Mouse (Mus musculus) urinary bladder, postnatal 4 days (tissue): ENCODE data around the gene Itgb8.

Experiments
- DNase-seq, 2 experiments: peaks; one replicate each; pipeline ENCODE4 v3.0.0; 2021 to 2022; ENCODE audit warnings: low spot score in 2 of 2

Gene Itgb8

DNA sequence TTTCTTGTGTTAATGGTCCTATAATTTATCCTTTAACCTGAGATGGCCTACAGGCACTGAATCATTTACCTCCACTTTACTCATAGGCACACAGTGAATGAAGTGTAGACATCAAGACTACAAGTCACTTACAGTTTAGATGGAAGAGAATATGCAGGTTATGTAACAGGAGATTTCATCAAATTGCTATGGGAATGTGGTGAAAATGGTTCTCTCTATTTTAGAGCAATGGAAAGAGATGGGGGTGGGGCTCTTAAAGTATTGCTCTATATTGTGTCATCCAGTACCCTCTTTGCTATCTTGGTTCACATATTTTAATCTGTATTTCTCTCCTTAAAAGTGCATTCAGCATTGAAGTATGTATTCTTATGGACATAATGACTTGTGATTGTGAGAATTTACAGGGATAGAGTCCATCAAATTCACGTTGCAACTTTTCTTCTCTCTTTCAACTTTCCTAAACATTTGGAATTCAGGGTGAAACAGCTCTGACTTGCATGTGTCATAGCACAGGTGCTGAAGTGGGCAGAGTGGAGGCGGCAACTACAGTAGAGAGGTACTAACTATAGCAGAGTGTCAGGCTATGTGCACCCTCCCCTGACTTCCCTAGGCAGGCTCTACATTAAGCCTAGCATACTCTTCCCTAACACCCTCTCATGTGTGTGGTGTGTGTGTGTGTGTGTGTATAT lies 29.1 kb downstream of the Itgb8 start:
- DNase-seq, result no peak

DNA sequence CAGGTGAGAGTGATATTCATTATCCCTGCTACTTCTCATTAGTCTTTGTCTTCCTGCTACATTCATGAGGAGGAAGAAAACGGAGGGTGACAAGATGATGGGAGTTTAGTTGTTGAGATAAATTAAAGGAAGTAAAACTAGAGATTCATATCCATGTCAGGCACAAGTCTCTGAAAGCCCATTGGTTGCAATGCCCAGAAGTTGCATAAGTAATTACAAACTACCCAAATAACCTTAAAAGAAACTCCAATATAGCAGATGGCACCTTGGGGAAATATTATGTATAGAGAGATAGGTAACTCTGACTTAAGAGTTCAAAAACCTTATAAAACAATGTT lies 31.2 kb downstream of the Itgb8 start:
- DNase-seq, result no peak

DNA sequence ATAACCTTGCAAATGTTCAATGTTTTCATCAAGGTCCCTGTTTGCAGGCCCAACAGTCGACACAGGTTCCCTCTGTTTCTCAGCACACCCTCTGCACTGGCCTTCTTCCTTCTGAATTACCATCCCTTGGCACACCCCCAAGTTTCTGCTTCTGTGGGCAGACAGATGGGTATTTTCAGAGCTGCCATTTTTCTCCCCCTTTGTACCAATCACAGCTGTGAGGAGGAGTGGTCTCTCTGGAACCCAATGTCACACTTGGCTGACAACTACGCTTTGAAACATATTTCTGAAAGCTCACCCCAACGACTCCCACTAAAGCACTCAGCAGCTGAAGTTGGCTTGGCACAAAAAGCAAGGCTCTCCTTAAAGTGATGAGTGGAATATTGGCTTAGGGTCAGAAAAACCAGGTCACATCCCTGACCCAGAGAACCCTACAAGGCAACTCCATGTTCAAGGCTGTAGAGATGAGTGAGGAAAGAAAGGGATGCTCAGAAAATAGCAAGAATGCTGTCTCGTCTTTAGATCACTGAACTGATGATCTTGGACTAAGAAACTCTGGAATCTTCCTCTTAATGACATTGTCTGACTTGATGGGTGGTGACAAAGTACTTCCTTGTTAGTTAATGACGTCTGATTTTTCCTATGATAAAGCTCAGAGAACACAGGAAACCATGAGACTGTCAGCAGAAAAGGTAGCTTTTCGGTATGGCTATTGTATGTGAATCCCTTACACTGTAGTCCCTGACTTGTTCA lies 31.7 kb downstream of the Itgb8 start:
- DNase-seq, result no peak

DNA sequence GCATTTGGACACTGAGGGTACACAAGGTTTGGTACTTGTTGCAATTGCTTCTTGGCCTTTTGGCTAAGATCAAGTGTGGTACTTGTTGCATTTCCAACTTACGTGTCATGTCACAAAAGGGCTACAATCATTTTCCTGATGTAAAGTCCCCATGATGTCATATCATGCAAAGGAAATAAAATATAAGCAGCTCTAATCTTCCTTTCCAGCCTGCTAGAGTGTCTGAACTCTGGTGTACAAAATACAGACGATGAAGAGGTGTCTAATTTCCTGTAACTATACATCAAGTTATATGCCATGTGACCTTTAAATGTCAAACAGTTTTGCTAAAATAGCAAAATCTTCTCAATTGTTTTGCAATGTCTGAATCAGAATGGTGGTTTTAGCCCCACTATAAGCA lies 34.2 kb downstream of the Itgb8 start:
- no peak for DNase-seq

DNA sequence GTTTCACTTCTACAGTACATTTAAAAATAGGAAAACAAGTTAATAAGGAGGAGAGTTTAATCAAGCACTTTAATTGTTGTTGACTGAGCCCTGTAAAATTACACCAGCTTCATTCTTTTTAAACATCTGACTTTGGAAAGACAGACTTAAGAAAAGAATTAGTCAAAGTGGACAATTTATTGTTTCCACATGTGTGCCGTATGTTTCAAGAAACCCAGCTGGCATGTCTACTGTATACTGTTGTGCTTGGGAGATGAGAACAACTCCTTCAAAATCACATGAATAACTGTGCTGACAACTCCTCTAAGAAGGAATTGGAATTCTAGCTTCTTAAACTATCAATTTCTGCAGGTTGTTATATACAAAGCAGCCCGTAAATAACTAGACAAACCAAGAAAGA lies 35.8 kb downstream of the Itgb8 start:
- DNase-seq, result no peak

DNA sequence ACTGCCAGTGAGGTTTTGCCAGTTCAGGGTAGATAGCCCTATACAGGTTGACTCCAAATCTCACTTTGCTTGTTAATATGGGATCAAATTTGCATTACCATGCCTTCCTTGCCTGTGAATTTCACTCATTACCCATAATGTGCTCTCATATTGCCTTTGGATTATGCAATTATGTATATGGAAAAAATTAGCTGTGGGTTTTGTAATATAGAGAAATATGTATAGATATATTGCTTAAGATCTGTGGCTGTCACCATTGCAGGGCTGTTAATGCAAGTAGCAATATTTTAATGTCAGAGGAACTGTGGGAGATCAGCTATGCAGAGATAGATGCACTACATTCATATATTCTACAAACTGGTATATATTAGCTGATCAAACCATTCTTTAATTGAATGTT lies 43.5 kb downstream of the Itgb8 start:
- no peak for DNase-seq

DNA sequence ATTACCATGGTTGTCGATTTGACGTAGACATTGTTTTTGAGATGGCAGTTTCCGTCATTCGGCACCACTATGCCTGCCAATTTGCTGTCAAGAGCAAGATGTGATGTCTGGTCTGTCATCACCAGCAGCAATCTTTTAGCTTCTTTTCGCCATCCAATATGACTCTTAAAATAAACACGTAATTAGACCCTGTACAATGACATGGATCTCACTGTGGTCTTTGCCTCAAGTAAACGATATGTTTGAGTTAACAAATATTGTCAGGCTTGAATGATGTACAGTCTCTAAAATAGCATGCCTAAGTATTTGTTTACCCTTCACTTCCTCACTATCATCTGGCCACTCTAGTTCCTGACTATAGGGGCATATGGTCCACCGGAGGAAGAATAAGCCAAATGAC lies 48.8 kb downstream of the Itgb8 start:
- no peak for DNase-seq

DNA sequence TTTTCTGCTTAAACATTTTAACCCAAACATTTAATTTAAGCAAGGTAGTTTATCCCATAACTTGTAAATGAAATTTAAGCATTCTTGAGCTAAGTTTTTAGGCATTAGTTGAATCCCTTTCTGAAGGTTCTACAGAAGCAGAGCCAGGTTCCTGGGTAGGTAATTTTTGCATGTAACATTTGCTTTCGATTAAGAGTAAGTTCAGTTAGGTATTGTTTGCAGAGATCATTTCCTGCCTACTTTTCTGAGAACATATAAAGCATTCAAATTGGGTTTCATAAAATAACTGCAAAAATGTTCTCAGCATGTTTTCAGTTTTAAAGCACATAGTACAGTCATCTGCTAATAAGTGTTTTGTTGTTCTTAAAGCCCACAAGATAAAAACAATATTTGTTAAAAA lies 53.2 kb downstream of the Itgb8 start:
- DNase-seq, result no peak

DNA sequence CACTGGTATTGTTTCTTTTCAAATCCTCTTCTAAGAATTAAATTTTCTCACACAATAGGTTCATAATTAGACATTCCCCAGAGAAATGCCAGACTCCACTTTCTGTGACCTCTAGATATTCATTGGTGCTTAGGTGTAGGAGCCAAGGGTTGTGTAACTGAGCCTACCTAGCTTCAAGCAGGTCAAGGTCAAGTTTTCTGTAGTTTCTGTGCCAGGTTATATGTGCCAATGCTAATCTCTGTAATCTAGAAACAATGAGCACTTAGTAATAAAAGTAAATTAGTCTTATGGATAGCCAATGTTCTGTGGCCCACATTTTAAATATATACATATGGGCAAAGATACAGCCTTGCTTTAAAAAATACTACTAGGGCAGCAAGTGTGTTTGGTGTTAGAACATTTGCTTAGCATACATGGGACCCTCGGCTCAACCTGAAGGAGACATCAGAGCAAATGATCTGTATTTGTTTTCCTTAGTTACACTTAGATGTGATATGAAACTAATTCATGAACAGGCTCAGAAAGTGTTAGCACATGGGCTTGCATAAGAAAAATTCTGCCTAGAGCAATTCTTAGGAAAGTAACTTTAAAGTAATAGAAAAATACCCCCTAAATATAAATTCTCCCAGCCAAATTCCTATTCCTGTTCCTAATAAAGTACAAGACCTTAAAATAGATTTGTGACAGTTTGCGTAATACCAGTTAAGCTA lies 56.2 kb downstream of the Itgb8 start:
- no peak for DNase-seq

DNA sequence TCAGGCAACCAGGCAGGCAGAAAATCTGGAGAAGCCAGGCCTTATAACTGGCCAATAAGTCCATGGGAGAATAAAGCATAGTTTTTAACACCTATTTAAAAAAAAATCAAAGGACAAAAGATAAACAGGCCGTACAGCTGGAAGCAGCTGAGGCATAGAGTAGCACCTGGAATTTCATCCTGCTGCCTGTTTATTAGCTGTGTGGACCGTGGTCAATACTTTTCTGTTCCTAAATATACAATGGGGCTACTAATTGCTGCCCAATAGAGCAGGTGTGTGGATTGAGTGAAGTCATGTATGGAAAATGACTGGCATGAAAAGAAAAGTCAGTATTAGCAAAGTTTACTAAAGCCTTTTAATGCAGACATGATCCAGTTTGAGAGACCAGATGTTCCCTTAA lies 62.6 kb downstream of the Itgb8 start:
- DNase-seq, result no peak

DNA sequence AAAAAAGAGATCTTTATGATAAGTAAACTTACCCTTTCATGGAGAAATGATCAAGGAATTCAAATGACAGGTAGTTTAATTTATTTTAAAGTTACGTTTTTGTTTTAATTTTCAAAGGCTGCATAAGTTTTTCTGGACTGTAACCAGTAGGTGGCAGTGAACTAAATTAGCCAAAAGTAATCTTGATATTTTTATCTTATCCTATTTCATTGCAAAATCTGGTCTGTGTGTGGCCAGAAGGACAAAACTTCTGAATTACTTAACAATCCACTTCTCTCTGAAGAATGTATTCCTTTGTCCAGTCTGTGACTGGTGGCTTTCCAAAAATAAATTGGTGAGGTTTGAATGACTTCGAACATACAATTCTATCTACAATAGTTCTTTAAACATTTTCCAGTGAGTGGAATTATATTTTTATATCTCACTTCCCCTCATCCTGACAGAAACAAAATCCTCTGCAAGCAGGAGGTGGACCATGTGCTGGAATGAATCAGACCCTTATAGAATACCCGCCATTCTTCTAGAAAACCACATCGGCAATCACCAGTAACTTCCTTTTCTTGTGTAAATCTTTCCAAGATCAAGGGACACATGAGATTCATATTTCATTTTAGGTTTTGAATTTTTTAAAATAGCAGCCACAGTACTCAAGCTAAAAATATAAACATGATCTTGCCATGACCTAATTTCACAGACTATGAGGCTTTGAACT lies 68.6 kb downstream of the Itgb8 start:
- DNase-seq, result no peak

DNA sequence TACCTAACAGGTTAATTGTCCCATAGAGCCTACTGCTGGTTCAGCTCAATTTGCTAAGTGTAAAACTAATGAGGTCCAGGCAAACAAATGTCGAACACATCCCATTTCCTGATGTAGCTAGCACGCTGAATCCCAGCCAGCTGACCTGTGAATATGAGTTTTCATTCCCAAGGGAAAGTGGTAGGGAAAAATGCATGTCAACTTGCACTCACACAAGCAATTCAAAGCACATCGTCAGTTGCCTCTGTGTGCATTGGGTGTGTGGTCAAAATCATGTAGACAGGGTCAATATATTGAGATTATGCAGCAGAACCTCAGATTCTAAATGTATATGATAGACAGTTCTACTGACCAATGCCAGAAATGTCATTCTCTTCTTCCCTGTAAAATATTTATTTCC lies 69.5 kb downstream of the Itgb8 start:
- no peak for DNase-seq

DNA sequence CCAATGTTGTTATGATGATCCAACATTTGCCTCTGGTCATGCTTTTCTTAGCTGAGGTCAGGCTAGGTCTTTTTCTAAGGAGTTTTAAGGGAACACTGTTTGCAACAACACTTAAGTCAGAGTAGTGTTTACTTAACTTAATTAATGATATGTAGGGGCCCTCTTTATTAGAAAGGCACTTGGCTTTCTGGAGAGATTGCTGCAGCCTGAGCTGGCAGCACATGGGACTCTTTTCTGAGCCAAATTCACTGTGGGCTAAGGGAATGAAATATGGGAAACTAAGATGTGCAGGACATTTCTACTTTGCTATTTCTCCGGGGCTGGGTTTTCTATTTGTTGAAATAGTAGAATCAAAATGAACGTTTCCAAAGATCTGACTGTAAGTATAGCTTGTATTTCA lies 73.5 kb downstream of the Itgb8 start:
- DNase-seq, result no peak

DNA sequence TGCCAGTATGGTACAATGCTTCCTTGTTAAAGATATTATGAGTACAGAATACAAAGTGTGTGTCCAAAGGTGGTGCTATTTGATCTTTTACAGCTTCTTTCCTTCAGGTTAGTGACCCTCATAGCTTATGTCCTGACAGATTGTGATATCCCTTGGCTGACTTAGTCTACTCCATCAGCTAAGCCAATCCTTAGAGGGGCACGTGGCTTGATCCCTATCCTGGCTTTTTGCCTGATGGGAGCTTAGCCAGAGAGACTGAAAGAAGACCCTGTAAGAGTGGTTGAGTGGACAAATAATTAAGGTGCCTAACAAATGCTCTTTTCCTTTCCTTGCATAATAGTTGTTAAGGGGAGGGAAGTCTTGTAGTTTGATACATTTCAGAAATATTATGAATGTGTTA lies 73.9 kb downstream of the Itgb8 start:
- DNase-seq, result no peak

DNA sequence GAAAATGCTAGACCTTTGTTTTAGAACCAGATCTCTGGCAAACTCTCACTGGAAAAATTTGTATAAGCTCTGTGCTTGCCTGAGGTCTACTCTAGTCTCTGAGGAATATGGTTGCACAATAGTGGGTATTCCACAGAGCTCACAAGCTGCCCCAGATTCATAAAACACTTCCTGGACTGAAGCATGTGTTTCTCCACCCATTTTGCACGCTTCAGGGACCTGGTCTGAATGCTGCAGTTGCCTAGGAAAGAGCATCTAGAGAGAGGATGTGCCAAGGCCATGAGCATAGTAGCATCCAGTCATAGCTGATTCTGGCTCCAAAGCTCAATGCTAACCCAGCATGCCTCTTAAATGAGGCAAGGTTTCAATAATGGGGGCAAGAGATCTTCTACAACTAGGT lies 74.4 kb downstream of the Itgb8 start:
- no peak for DNase-seq

DNA sequence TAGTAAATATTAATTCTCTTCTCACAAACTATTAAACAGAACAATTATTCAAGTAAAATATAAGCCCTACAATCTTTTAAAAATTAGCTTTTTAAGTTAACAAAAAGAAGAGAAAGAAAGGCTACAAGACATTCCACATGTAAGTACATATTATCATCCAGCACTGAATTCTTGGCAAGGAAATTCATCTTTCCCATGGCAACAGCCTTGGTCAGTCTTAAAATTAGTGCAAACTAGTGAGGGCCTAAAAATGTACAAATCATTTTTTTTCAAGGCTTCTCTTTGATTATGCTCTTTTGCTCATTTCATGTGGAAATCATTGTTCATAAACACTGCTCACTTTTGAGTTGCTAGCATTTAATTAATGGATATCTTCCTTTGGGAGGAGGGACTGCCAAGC lies 77.8 kb downstream of the Itgb8 start:
- DNase-seq, result no peak

DNA sequence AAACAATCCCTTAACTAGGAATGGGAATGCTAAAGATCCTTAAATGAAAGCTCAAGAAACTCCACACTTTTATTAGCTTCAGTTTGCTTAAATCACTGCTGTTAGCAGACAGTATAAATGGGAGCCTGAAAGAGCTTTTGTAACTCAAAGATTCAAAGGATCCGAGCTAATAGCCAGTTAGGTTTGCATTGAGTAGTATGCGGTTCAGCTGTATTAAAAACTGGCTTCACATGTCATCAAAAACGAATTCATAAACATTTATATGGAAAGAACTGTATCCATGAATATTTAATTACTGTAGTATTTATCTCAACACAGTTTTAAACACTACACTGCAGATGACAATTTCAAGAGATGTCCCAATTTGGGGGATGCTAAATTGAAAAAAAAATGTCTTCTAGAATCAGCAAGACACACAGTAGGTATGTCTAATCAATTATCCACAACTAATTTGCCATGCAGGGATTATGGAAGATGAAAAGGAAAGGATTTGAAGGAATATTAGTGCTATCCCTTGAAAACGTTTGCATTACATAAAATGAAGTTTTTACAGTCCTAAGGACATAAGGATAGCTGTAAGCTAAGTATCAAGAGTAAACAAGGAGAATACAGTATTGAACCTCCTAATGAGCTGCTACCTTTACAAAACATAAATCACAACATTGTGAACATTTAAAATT lies 79.2 kb downstream of the Itgb8 start:
- no peak for DNase-seq

DNA sequence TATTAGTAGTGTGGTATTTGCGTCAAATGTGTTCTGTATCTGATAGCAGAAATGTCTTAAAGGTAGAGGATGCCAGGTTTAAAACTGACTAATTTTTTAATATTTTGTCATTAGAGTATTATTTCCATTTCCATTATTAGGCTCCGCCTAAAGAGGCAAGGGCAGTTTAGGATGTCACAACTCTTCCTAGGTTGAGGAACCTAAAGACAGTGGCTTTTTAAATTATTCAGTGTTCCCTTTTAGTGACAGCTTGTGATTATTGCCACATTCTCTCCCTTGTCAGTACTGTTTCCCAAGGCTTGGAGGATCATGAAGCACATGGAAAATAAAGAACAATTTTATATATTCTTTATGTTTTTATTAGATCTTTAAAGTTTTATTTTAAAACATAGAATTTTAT lies 80.9 kb downstream of the Itgb8 start:
- DNase-seq, result no peak

DNA sequence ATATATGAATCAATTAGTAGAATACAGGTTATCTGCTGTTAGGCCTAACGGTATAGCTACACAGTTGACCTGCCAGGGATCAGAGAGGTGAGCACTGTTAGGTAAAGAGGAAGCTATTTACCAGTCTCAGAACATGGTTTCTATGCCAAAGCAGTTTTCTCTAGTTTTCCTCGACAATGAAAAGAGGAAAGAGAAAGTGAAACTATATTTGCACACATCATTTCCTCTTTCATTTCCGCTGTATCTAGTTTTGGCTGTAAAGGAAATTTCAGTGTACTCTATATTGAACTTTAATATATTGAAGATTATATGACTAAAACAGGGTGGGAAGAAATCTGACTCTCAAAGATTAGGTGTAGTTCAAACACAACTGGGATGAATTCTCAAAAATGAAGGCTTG lies 81.5 kb downstream of the Itgb8 start:
- no peak for DNase-seq

DNA sequence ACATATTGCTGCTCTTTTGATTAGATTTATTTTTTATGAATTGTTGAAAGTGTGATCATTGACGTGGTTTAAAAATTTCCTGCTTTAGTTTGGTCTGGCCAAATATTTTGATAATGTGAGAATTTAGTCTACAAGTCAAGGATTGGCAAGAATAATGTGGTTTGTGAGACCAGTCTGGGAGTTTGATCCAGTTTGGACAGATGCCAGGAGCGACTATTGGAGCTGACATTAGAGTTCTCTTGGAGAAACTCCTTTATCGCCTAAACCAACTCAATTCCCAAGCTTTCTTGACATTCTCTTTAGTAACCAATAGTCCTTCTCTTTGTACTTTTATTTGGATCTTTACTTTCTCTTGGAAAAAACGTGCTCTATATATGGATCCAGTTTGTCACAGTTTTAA lies 83.0 kb downstream of the Itgb8 start:
- DNase-seq, result no peak

DNA sequence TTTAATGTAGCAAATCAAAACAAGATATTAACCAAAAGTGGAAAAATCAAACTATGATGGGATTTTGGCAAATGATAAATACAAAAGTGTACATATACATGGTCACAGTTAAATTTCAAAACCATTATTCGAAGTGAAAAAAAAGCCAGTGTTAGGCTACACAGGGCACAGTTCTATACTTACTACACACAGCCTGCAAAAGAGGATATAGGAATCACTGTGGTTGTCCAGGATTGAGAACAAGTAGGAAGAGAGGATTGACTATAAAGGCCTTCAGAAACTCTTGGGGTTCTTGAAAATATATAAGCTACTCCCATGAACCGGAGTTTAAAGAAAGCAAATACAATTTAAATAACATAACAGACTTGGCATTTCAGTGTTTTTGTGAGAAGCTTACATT lies 87.6 kb downstream of the Itgb8 start:
- DNase-seq, result no peak

DNA sequence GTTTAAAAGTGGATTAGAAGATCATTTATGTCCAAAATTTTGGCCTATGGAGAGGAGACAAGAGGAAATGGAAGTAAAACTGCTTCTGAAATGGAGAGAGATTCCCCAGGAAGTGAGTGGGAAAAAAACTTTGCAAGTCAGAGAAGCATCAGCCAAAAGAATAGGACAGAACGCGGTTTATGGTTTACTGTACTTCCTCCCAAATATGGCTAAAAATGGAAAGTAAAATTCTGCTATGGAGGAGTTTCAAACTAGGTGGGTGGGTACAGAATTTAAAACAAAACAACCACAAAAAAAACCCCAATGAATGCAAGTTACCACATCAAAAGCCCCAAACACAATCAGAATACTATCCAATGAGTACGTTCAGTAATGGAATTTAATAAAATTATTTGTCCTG lies 90.8 kb downstream of the Itgb8 start:
- no peak for DNase-seq
